Mouse (Mus musculus) hindbrain, embryonic 13.5 days (tissue): Measurements from ENCODE around the gene Rgs14. TPM values are rescaled to one million over a fixed set of nuclear protein-coding genes. Genes with fewer than 3 reads are reported as not detected.

Experiments
- ATAC-seq: fragments of 200-750 bp; cut with Nextera tagmentation; 2 replicates; pipeline ENCODE4 v1.8.0; 2017; ENCODE audit warnings: moderate TSS enrichment; ENCODE audit not compliant: low FRiP score
- H3K27ac ChIP-seq: fragments of 300-500 bp; sonication (generic); 2 replicates; pipeline ENCODE4 v1.5.1; 2015; ENCODE audit warnings: inconsistent platforms, mild to moderate bottlenecking, moderate library complexity
- H3K27me3 ChIP-seq: fragments of 300-500 bp; sonication (generic); 2 replicates; pipeline ENCODE4 v1.6.1; 2015; ENCODE audit warnings: mild to moderate bottlenecking, inconsistent platforms
- H3K36me3 ChIP-seq: fragments of 300-500 bp; sonication (generic); 2 replicates; pipeline ENCODE4 v1.6.1; 2015; ENCODE audit warnings: mild to moderate bottlenecking, inconsistent platforms
- H3K4me1 ChIP-seq: fragments of 300-500 bp; sonication (generic); replicated peaks from 2 replicates; pipeline ENCODE4 v1.6.1; 2015; ENCODE audit warnings: inconsistent platforms
- H3K4me2 ChIP-seq: fragments of 300-500 bp; sonication (generic); 2 replicates; pipeline ENCODE4 v1.6.1; 2015; ENCODE audit warnings: inconsistent platforms, mild to moderate bottlenecking, moderate library complexity
- H3K4me3 ChIP-seq: fragments of 300-500 bp; sonication (generic); 2 replicates; pipeline ENCODE4 v1.5.1; 2015; ENCODE audit warnings: mild to moderate bottlenecking, inconsistent platforms
- H3K9ac ChIP-seq: fragments of 300-500 bp; sonication (generic); 2 replicates; pipeline ENCODE4 v1.6.1; 2015; ENCODE audit warnings: mild to moderate bottlenecking, inconsistent platforms
- H3K9me3 ChIP-seq: fragments of 300-500 bp; sonication (generic); 2 replicates; pipeline ENCODE4 v1.6.1; 2016; ENCODE audit warnings: inconsistent platforms
- WGBS: fragments of 180-500 bp; shearing (Covaris S2); methylation state at CpG from one replicate; pipeline ENCODE4 v1.1.7; 2015; 5-methylcytosine and 5-hydroxymethylcytosine counted together
- polyA plus RNA-seq: library from polyadenylated mRNA; unstranded; fragments of >200 nt; fragmentation: Nextera tagmentation; extraction: Ambion mirVana; gene quantifications from 2 replicates; pipeline ENCODE4 v1.2.1, GENCODE M21; 2015

Gene Rgs14
- polyA plus RNA-seq, 1 experiment from 2014 or later, result 0.29 TPM

DNA sequence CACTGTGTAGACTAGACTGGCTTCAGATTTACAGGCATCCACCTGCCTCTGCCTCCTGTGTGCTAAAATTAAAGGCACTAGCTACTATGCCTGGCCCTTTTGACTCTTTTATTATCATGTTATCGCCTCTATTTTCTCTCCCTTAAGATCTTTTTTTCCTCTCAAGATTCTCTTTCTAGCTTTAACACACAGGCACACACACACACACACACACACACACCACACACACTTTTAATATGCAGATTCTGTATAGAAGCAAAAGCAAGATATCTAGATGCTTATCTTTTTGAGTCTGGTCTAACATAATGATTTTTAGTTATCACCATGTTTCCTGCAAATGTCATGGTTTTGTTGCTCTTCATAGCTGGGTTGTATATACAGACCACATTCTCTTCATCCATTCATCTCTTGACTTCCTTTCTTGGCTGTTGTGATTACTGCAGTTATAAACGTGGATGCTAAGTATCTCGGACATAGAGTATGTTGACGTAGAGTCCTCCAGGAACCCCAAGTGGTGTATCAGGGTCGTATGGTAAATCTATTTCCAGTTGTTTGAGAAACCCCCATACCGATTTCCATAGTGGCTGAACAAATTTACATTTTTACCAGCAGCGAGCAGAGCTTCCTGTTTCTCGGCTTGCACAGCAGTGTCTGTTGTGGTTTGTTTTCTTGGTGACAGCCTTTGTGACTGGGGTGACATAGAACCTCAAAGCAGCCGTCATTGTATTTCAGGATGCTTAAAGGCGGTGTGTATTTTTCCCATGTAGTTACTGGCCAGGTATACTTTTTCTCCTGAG lies 62.6 kb downstream of the Rgs14 start:
- H3K9ac ChIP-seq, result no peak overlapping the region
- no peaks in the 10 kb centered on the region for H3K36me3 ChIP-seq
- WGBS, result 74% methylated on average over 10 of the region's 10 CpGs
- no peak overlapping the region for H3K27ac ChIP-seq
- H3K9me3 ChIP-seq, result peaks cover 5% of the 10 kb centered on the region; the same call in 1 of the 2 replicates
- H3K4me1 ChIP-seq, result no peaks in the 10 kb centered on the region
- no peaks in the 10 kb centered on the region for H3K27me3 ChIP-seq
- no peak overlapping the region for H3K4me2 ChIP-seq
- H3K4me3 ChIP-seq, result no peak overlapping the region
- no peak for ATAC-seq

Other genes with a start within 250 kb of the Rgs14 start
- gene Gm17617, start 236.2 kb upstream of the Rgs14 start, polyA plus RNA-seq, result not detected in 2 replicates
- gene Fgfr4, start 217.1 kb upstream of the Rgs14 start, polyA plus RNA-seq, result 1.1 and 2.0 TPM in 2 replicates
- gene Nsd1, start 159.9 kb upstream of the Rgs14 start, polyA plus RNA-seq, result 70.7 and 73.5 TPM in 2 replicates
- gene Prelid1, start 49.2 kb upstream of the Rgs14 start, polyA plus RNA-seq, result 300 and 307 TPM in 2 replicates
- gene Rab24, start 47.8 kb upstream of the Rgs14 start, polyA plus RNA-seq, result 95.9 and 102 TPM in 2 replicates
- gene Mxd3, start 39.9 kb upstream of the Rgs14 start, polyA plus RNA-seq, result 12.1 and 12.4 TPM in 2 replicates
- gene Lman2, start 6.9 kb upstream of the Rgs14 start, polyA plus RNA-seq, result 55.2 and 57.1 TPM in 2 replicates
- gene Slc34a1, start 28.5 kb downstream of the Rgs14 start, polyA plus RNA-seq, result not detected in 2 replicates
- 0.80 TPM in 1 of 2 replicates, not detected in the other for gene Pfn3, start 45.5 kb downstream of the Rgs14 start, polyA plus RNA-seq
- not detected in 2 replicates for gene F12, start 57.1 kb downstream of the Rgs14 start, polyA plus RNA-seq
- 27.7 and 31.3 TPM in 2 replicates for gene Grk6, start 75.3 kb downstream of the Rgs14 start, polyA plus RNA-seq
- gene Prr7, start 94.5 kb downstream of the Rgs14 start, polyA plus RNA-seq, result 2.6 and 3.2 TPM in 2 replicates
- 615 and 625 TPM in 2 replicates for gene Dbn1, start 118.4 kb downstream of the Rgs14 start, polyA plus RNA-seq
- gene Pdlim7, start 143.9 kb downstream of the Rgs14 start, polyA plus RNA-seq, result 141 and 146 TPM in 2 replicates
- gene Dok3, start 159.6 kb downstream of the Rgs14 start, polyA plus RNA-seq, result 4.1 and 5.7 TPM in 2 replicates
- 55.6 and 55.9 TPM in 2 replicates for gene Ddx41, start 166.9 kb downstream of the Rgs14 start, polyA plus RNA-seq
- gene Fam193b, start 201.4 kb downstream of the Rgs14 start, polyA plus RNA-seq, result 57.0 and 57.1 TPM in 2 replicates
- gene Tmed9, start 204.0 kb downstream of the Rgs14 start, polyA plus RNA-seq, result 112 and 114 TPM in 2 replicates
- 44.8 and 49.8 TPM in 2 replicates for gene B4galt7, start 230.2 kb downstream of the Rgs14 start, polyA plus RNA-seq